ENCODE assay signal across 1 mouse cellular context in the genomic region with DNA sequence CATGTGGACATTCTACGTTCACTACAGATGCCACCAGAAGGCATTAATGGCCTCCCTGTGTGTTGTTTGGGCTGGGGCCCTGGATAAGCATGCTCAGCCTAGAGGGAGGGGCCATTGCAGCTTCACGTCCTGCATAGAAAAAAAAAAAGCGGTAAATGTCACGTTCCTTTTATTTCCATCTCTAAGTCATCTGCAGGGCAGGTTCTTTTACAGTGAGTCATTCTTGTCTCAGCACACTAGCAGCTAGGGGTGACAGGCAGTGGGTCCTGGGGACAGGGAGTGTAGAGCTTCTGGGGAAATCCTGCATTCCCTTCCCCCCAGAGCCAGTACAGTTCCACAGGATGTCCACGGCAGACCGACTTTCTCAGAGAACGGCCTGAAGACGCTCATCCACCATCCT.
TF ChIP-seq lines count a peak whose summit lies in the region.

No protein-coding gene starts in this region.

TF ChIP-seq in CH12.LX, 34 proteins besides CTCF, POLR2A, EP300 and RAD21 (continued from another document):
- TF ChIP-seq JUND (conservative IDR thresholded peaks at IDR 0.05; ENCODE audit: low read depth, low read length) (no peak), ZKSCAN1 (IDR thresholded peaks at IDR 0.05; ENCODE audit: borderline replicate concordance, low read depth, low read length) (no peak), IRF4 (IDR thresholded peaks at IDR 0.05; ENCODE audit: low read depth, low read length) (0 out of 2 replicates have a peak, but pooled peaks have one; percentile 9), TCF12 (IDR thresholded peaks at IDR 0.05; ENCODE audit: low read depth, low read length) (no peak), USF2 (conservative IDR thresholded peaks at IDR 0.05; ENCODE audit: low read depth, low read length) (no peak), ZNF384 (IDR thresholded peaks at IDR 0.05; ENCODE audit: low read depth, low read length) (peak; percentile 86)
